Mouse (Mus musculus) kidney, adult 2 months (tissue): ENCODE results near the gene Xbp1. TPM values are rescaled to one million over a fixed set of nuclear protein-coding genes. Genes with fewer than 3 reads are reported as not detected.
A peak's percentile ranks its signal among the peaks of the same experiment; 100 is the strongest.
"Not testable (repeated sequence)": the region's sequence is repeated elsewhere in the genome, so short reads cannot be mapped to it uniquely, and the experiment has no call there.

ENCODE experiments used
- DNase-seq: peaks from one replicate; pipeline ENCODE4 v3.0.0; 2021
- H3K27ac ChIP-seq: fragments of 200-500 bp; 2 replicates; pipeline ENCODE4 v1.5.1; 2012; ENCODE audit warnings: low read depth, low read length, control low read depth, inconsistent platforms; ENCODE audit not compliant: insufficient read depth
- H3K27me3 ChIP-seq: fragments of 200-500 bp; replicated peaks from 2 replicates; pipeline ENCODE4 v1.6.1; 2012; ENCODE audit warnings: mild to moderate bottlenecking, moderate library complexity, low read length, inconsistent platforms; ENCODE audit not compliant: control insufficient read depth, insufficient read depth
- H3K36me3 ChIP-seq: fragments of 200-500 bp; 2 replicates; pipeline ENCODE4 v1.6.1; 2012; ENCODE audit warnings: mild to moderate bottlenecking, moderate library complexity, low read length, inconsistent platforms; ENCODE audit not compliant: control insufficient read depth, insufficient read depth
- H3K4me1 ChIP-seq: fragments of 200-500 bp; 2 replicates; pipeline ENCODE4 v1.6.1; 2011; ENCODE audit warnings: low read length; ENCODE audit not compliant: control insufficient read depth, insufficient read depth
- H3K4me3 ChIP-seq: fragments of 200-500 bp; 2 replicates; pipeline ENCODE4 v1.5.1; 2011; ENCODE audit warnings: mild to moderate bottlenecking, low read depth, low read length, control low read depth; ENCODE audit not compliant: insufficient read depth
- CTCF ChIP-seq: fragments of 200-500 bp; conservative IDR thresholded peaks from 2 replicates; pipeline ENCODE4 v1.5.1; 2011; ENCODE audit warnings: low read depth, mild to moderate bottlenecking, control low read depth, low read length, moderate library complexity, mixed read lengths; ENCODE audit not compliant: insufficient read depth, insufficient read length
- POLR2A ChIP-seq: fragments of 200-500 bp; IDR thresholded peaks from one replicate; pipeline ENCODE4 v1.6.1; 2011; ENCODE audit warnings: low read depth, low read length, control low read depth
- WGBS: fragments of 180-500 bp; shearing (Covaris S2); methylation state at CpG from one replicate; pipeline ENCODE4 v1.1.7; 2018; 5-methylcytosine and 5-hydroxymethylcytosine counted together
- polyA plus RNA-seq: library from polyadenylated mRNA; depleted of rRNA; stranded (reverse); fragments of >200 nt; gene quantifications from 2 replicates; pipeline ENCODE4 v1.2.3, GENCODE M21; 2012; rRNA removed

Gene Xbp1
- polyA plus RNA-seq: 99.8 and 102 TPM in 2 replicates

DNA sequence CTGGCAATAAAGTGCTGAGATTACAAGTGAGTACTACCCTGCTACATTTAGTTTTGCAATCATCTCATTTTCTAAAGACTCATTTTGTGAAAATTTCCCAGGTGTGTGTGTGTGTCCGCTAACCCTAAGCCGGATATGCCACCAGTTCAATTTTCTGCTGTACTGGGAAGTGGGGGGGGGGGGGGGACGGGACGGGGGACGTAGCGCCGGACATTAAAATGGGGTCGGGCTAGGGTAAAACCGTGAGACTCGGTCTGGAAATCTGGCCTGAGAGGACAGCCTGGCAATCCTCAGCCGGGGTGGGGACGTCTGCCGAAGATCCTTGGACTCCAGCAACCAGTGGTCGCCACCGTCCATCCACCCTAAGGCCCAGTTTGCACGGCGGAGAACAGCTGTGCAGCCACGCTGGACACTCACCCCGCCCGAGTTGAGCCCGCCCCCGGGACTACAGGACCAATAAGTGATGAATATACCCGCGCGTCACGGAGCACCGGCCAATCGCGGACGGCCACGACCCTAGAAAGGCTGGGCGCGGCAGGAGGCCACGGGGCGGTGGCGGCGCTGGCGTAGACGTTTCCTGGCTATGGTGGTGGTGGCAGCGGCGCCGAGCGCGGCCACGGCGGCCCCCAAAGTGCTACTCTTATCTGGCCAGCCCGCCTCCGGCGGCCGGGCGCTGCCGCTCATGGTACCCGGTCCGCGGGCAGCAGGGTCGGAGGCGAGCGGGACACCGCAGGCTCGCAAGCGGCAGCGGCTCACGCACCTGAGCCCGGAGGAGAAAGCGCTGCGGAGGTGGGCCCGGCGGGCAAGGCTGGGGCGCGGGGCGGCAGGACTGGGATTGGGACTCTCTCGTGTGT, at the start of gene Xbp1:
Xbp1 (plus strand) TSS at position 248 of the 854 bp plus-strand sequence.
- H3K4me3 ChIP-seq: peak within 1 kb of the TSS; percentile 92
- H3K4me1 ChIP-seq: peaks cover 12% of the 10 kb centered on the region
- no peaks in the 10 kb centered on the region for H3K27me3 ChIP-seq
- TF ChIP-seq POLR2A: peak; percentile 58
- no peak for TF ChIP-seq CTCF
- under 1% methylated on average over 72 of the region's 72 CpGs for WGBS
- H3K27ac ChIP-seq: peak within 1 kb of the TSS; percentile 99
- peaks cover 21% of the 10 kb centered on the region for H3K36me3 ChIP-seq
- DNase-seq: peak; percentile 99

DNA sequence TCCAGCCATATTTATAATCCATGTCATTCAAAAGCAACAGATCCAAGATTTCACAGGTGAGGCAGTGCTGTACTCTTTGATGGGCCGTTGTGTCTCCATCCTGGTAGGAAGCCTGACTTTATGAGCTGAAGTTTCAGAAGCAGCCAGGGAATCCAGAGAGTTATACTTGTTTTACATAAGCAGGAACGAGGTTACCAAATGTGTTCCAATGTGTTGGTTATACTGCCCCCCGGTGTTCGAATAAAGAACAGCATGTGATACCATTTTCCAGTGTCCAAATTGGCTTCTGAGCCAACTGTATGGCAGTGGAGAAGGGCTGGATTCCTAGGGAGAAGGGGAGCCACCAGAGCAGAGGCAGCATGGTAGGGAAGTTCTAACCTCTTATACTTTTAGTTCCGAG, 46.3 kb upstream of the Xbp1 start:
- 7% methylated on average over 5 of the region's 5 CpGs for WGBS
- TF ChIP-seq CTCF (peak; percentile 43), POLR2A (no peak)
- no peak overlapping the region for H3K4me3 ChIP-seq
- H3K36me3 ChIP-seq: no peaks in the 10 kb centered on the region
- peak; percentile 79 for DNase-seq
- no peak overlapping the region for H3K27ac ChIP-seq
- H3K27me3 ChIP-seq: no peaks in the 10 kb centered on the region
- no peaks in the 10 kb centered on the region for H3K4me1 ChIP-seq

DNA sequence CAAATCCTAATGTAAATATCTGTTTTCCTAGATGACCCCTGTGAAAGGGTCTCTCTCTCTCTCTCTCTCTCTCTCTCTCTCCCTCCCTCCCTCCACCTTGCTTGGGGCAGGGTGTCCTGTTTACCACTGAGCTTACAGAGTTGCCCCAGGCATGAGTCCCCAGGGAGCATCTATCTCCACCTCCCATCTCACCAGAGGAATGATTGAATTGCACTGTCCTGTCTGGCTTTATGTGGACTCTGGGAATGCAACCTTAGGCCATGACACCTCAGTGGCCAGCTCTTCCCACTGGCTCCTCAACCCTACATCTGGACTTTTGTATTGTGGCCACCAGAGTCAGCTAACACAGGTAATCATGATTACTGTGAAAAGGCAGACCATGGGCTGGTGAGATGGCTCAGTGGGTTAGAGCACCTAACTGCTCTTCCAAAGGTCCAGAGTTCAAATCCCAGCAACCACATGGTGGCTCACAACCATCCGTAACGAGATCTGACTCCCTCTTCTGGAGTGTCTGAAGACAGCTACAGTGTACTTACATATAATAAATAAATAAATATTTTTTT, 44.8 kb upstream of the Xbp1 start:
- H3K27me3 ChIP-seq, H3K36me3 ChIP-seq, H3K27ac ChIP-seq, H3K4me1 ChIP-seq, H3K4me3 ChIP-seq, DNase-seq: not testable (repeated sequence)
- WGBS: 85% methylated on average over 2 of the region's 2 CpGs

DNA sequence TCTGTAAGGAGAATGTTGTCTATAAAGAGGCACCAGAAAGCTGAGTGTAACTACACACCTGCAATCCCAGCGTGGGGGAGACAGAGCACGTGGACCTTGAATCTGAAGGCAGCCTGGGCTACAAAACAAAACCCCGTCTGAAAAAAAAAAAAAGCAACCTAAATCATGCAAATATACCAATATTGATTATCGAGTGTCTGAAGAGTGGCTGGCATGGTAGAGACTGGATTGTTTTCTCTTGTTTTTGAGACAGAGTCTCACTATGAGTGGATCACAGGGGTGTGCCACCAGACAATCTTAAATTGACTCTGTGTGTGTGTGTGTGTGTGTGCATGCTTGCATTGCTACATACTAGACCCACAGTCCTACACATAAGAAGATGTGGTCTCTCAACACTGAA, 43.7 kb upstream of the Xbp1 start:
- no peak for TF ChIP-seq CTCF
- TF ChIP-seq POLR2A: no peak
- Histone ChIP-seq H3K36me3 (no peaks in the 10 kb centered on the region), H3K27me3 (no peaks in the 10 kb centered on the region), H3K27ac (no peak overlapping the region), H3K4me3 (no peak overlapping the region), H3K4me1 (no peaks in the 10 kb centered on the region)
- 86% methylated on average over 4 of the region's 4 CpGs for WGBS
- no peak for DNase-seq

DNA sequence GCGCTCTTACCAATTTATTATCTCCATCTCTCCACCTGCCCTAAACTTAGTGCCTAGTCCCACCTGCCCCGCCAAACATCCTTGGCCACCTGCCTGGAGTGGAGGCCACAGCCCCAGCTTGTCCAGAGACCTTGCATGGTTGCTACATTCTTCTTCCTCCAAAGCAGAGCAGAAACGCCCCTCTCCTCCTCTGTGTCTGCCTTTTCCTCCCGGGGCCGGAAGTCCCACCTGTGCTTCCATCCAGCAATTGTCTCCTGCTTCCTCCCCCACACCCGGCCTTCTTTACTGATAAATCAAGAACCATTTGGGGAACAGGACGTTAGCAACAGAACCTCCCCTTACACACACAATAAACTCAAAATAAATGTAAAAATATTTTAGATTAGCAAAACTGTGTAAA, 42.3 kb upstream of the Xbp1 start:
- WGBS: 63% methylated on average over 7 of the region's 7 CpGs
- no peak overlapping the region for H3K4me3 ChIP-seq
- no peak for TF ChIP-seq CTCF
- peak; percentile 32 for DNase-seq
- H3K27ac ChIP-seq: no peak overlapping the region
- H3K4me1 ChIP-seq: no peaks in the 10 kb centered on the region
- no peaks in the 10 kb centered on the region for H3K36me3 ChIP-seq
- H3K27me3 ChIP-seq: no peaks in the 10 kb centered on the region

DNA sequence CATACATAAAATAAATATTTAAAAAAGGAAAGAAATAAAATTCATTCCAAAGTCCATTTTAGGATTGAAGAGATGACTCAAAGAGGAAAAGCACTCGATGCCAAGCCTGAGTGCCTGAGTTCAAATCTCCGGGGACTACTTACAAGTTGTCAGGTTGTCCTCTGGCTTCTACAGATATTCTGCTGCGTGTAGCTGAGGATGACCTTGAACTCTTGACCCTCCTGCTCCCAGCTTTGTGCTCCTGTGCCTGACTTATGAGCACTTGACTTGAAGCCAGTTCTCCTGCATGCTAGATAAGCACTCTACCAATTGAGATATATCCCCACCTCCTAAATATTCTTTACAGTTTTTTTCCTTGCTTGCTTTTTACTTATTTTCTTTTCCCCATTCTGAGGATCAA, 41.6 kb upstream of the Xbp1 start:
- 84% methylated on average over 3 of the region's 3 CpGs for WGBS
- no peak for DNase-seq
- H3K27me3 ChIP-seq: no peaks in the 10 kb centered on the region
- H3K36me3 ChIP-seq: no peaks in the 10 kb centered on the region
- H3K4me1 ChIP-seq: no peaks in the 10 kb centered on the region
- no peak overlapping the region for H3K4me3 ChIP-seq
- TF ChIP-seq POLR2A: no peak
- TF ChIP-seq CTCF: no peak
- H3K27ac ChIP-seq: no peak overlapping the region

DNA sequence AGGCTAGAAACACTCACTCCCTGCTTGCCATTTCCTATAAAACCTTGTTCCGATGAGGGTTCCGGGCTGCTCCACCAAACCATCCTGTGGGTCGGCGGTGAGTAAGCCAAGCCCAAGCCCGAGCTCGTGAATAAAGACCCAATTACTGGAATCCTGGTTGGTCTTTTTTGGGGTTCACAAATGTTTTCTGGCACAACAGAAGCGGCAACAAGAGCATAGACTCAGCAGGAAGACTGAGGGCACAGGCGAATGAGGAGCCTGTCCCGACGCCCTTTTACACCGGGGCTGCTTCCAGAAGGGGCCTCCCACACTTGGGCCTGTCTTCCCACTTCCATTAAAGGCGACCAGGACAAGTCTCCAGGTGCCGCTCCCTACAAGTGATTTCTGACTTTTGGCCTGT, 37.9 kb upstream of the Xbp1 start:
- 80% methylated on average over 13 of the region's 13 CpGs for WGBS
- Histone ChIP-seq H3K27me3 (no peaks in the 10 kb centered on the region), H3K36me3 (no peaks in the 10 kb centered on the region), H3K4me3 (no peak overlapping the region), H3K27ac (no peak overlapping the region), H3K4me1 (no peaks in the 10 kb centered on the region)
- DNase-seq: no peak
- TF ChIP-seq POLR2A (no peak), CTCF (no peak)
